Mouse (Mus musculus) CD4-positive naive resting alpha-beta T cell, adult 57 days (primary cell): ENCODE measurements around the gene Gm2956. TPM values are rescaled to one million over a fixed set of nuclear protein-coding genes. Genes with fewer than 3 reads are reported as not detected.

Source experiments
- total RNA-seq: library from RNA; stranded (reverse); gene quantifications from one replicate; pipeline ENCODE4 v1.2.4, GENCODE M21; 2023

Gene Gm2956
- not detected for total RNA-seq

GRCm38 (mm10) chr14:3332087-3332677 lies at the start of gene Gm2956:
TSS of gene Gm2956 (plus strand) at chr14:3332627.

GRCm38 (mm10) chr14:3394793-3395192 lies 62.4 kb downstream of the Gm2956 start, which contains the start of gene Gm10413:
TSS of gene Gm10413 (plus strand) at chr14:3395093.

Other genes starting within 250 kb of the Gm2956 start
- gene Gm10340, start 198.6 kb upstream of the Gm2956 start, total RNA-seq: not detected
- gene Gm5795, start 144.4 kb upstream of the Gm2956 start, total RNA-seq: not detected
- not detected for gene D830030K20Rik, start 124.1 kb upstream of the Gm2956 start, total RNA-seq
- gene Gm10413, start 62.5 kb downstream of the Gm2956 start, total RNA-seq: not detected
- gene Gm10409, start 80.0 kb downstream of the Gm2956 start, total RNA-seq: 0.50 TPM
- not detected for gene Gm3005, start 95.5 kb downstream of the Gm2956 start, total RNA-seq
- gene Gm10408, start 116.8 kb downstream of the Gm2956 start, total RNA-seq: not detected